Mouse (Mus musculus) midbrain, embryonic 16.5 days (tissue): ENCODE data around the gene Kcnj4. TPM values are rescaled to one million over a fixed set of nuclear protein-coding genes. Genes with fewer than 3 reads are reported as not detected.

Experiments used
- ATAC-seq: fragments of 200-750 bp; cut with Nextera tagmentation; 2 replicates; pipeline ENCODE4 v1.8.0; 2017; ENCODE audit warnings: moderate TSS enrichment
- H3K27ac ChIP-seq: fragments of 300-500 bp; sonication (generic); 2 replicates; pipeline ENCODE4 v1.5.1; 2014; ENCODE audit warnings: mild to moderate bottlenecking, low read length, mixed read lengths
- H3K27me3 ChIP-seq: fragments of 300-500 bp; sonication (generic); 2 replicates; pipeline ENCODE4 v1.6.1; 2014; ENCODE audit warnings: low read depth, low read length, mixed read lengths; ENCODE audit not compliant: control insufficient read depth, insufficient read depth
- H3K36me3 ChIP-seq: fragments of 300-500 bp; sonication (generic); 2 replicates; pipeline ENCODE4 v1.6.1; 2014; ENCODE audit warnings: mild to moderate bottlenecking, low read length, moderate library complexity, mixed read lengths; ENCODE audit not compliant: control insufficient read depth, insufficient read depth
- H3K4me1 ChIP-seq: fragments of 300-500 bp; sonication (generic); 2 replicates; pipeline ENCODE4 v1.6.1; 2014; ENCODE audit warnings: mild to moderate bottlenecking, low read length, mixed read lengths; ENCODE audit not compliant: control insufficient read depth, insufficient read depth
- H3K4me2 ChIP-seq: fragments of 300-500 bp; sonication (generic); 2 replicates; pipeline ENCODE4 v1.6.1; 2014; ENCODE audit warnings: mild to moderate bottlenecking, low read length, mixed read lengths
- H3K4me3 ChIP-seq: fragments of 300-500 bp; sonication (generic); 2 replicates; pipeline ENCODE4 v1.5.1; 2014; ENCODE audit warnings: low read depth, mild to moderate bottlenecking, low read length, moderate library complexity, mixed read lengths
- H3K9ac ChIP-seq: fragments of 300-500 bp; sonication (generic); 2 replicates; pipeline ENCODE4 v1.6.1; 2014; ENCODE audit warnings: low read depth, low read length, mixed read lengths
- H3K9me3 ChIP-seq: fragments of 300-500 bp; sonication (generic); replicated peaks from 2 replicates; pipeline ENCODE4 v1.6.1; 2014; ENCODE audit warnings: mild to moderate bottlenecking, low read length, mixed read lengths; ENCODE audit not compliant: control insufficient read depth, poor library complexity, severe bottlenecking
- WGBS: fragments of 180-500 bp; shearing (Covaris S2); extraction: QIAGEN DNeasy Blood & Tissue Kit; methylation state at CpG from one replicate; pipeline ENCODE4 v1.1.7; 2014; 5-methylcytosine and 5-hydroxymethylcytosine counted together
- polyA plus RNA-seq: library from polyadenylated mRNA; unstranded; fragments of >200 nt; fragmentation: Nextera tagmentation; extraction: Ambion mirVana; gene quantifications from 2 replicates; pipeline ENCODE4 v1.2.1, GENCODE M21; 2015

Kcnj4 gene
- polyA plus RNA-seq, 1 experiment from 2014 or later: not detected

DNA sequence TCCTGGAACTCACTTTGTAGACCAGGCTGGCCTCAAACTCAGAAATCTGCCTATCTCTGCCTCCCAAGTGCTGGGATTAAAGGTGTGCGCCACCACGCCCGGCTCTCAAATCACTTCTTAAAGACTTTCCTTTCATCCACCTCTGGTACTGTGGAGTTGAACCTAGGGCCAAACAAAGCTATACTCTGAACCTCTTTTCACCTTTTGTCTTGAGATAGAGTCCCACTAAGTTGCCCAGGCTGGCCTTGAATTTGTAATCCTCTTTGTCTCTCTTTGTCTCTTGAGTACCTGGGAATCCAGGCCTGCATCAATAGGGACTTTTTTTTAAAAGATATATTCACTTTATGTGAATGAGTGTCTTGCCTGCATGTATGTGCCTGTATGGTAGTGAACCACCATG lies 57.0 kb downstream of the Kcnj4 start:
- Histone ChIP-seq H3K27ac (no peak overlapping the region), H3K4me3 (no peak overlapping the region), H3K9me3 (no peaks in the 10 kb centered on the region), H3K36me3 (no peaks in the 10 kb centered on the region), H3K4me2 (no peak overlapping the region), H3K4me1 (no peaks in the 10 kb centered on the region; the same call in 1 of the 2 replicates), H3K9ac (no peak overlapping the region), H3K27me3 (no peaks in the 10 kb centered on the region)
- ATAC-seq: no peak
- 84% methylated on average over 3 of the region's 3 CpGs for WGBS

DNA sequence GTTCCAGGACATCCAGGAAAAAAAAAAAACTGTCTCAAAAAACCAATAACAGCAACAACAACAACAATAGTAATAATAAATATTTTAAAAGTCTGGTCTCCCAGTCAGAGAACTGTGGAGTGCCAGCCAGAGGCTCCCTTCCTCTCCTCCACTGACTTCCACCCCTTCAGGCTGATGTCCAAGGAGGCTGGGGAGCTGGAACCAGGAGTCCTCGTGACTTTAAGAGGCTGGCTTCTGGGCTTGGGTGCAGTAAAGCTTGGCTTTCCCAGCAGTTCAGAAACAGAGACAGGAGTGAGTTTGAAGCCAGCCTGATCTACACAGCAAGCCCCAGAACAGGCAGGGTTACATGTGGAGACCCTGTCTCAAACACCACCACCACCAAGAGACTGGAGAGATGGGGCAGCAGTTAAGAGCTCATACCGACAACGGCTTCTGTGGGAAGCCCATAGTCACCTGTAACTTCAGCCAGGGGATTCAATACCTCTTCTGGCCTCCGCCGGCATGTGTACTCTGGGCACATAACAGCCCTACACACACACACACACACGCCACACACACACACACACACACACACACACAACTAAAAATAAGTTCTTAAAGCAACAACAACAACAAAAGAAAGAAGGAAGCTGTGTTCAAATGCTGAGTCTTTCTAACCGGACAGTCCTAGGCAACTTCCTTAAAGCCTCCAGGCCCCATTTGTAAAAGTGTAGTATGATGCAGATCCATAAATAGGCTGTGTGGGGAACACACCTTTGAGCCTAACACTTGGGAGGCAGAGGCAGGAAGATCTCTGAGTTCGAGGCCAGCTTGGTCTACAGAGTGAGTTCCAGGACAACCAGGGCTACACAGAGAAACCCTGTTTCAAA lies 59.0 kb downstream of the Kcnj4 start:
- no peak overlapping the region for H3K4me3 ChIP-seq
- no peaks in the 10 kb centered on the region for H3K36me3 ChIP-seq
- no peaks in the 10 kb centered on the region for H3K9me3 ChIP-seq
- H3K27ac ChIP-seq: no peak overlapping the region
- H3K27me3 ChIP-seq: no peaks in the 10 kb centered on the region
- H3K4me2 ChIP-seq: no peak overlapping the region
- H3K4me1 ChIP-seq: peaks cover 8% of the 10 kb centered on the region; the same call in 1 of the 2 replicates
- ATAC-seq: no peak
- no peak overlapping the region for H3K9ac ChIP-seq
- 79% methylated on average over 8 of the region's 8 CpGs for WGBS

DNA sequence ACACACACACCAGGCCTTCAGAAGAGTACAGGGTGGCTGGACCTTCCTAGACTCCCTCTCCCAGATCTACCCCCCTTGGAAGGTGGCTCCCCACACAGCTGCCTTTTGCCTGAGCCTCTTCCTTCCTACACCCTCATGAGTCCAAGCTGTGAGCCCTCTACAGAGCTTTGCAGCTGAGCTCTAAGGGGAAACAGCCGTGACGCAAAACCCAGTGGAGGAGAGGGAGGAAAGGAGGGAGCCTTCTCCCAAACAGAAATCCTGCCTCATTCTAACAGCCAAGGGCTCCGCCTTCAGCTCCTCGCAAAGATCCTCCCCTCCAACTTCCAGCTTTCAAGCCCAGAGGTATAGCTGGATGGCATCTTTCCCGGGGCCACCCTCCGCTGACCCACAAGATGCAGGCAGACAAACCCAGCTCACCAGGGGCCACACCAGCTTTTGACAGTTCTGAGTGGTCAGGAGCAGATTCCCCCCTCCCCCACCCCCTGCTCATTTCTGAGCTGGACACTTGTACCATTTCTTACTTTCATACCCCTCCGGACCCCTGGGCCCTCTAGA lies 61.1 kb downstream of the Kcnj4 start:
- WGBS: 51% methylated on average over 7 of the region's 7 CpGs
- no peak for ATAC-seq

DNA sequence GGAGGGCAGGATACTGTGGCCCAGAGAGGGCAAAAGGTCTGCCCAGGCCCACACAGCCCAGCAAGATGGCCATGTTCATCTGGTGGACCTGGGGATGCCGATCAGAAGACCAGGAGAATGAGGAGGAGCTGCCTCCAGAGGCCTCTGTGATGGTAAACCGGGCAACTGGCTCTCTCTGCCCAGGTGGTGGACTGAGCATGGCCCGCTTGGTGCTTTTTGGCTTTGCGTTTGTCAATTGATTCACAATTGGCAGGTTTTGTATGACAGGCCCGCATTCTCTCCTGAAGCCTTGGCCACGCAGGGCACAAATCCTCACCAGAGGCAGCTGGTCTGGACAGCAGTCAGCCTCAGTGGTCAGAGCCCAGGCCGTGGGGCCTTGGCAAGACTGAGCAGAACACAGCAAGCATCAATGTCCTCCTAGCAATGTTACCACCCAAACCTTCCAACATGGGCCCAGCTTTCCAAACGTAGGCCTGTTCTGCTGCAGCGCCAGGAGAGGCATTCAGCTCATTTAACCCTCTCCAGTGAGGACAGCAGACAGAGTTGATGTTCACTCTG lies 62.0 kb downstream of the Kcnj4 start:
- no peak for ATAC-seq
- peaks cover 35% of the 10 kb centered on the region for H3K4me1 ChIP-seq
- H3K27ac ChIP-seq: no peak overlapping the region
- H3K9ac ChIP-seq: peak overlapping the region; percentile 46; the same call in 1 of the 2 replicates
- no peak overlapping the region; the same call in 1 of the 2 replicates for H3K4me2 ChIP-seq
- no peak overlapping the region for H3K4me3 ChIP-seq
- WGBS: 78% methylated on average over 9 of the region's 9 CpGs
- no peaks in the 10 kb centered on the region for H3K27me3 ChIP-seq
- H3K36me3 ChIP-seq: no peaks in the 10 kb centered on the region
- H3K9me3 ChIP-seq: no peaks in the 10 kb centered on the region

More for the DNA sequence above, 61.1 kb downstream of the Kcnj4 start:
- Histone ChIP-seq H3K36me3 (no peaks in the 10 kb centered on the region), H3K9ac (no peak overlapping the region), H3K27ac (no peak overlapping the region), H3K4me1 (peaks cover 26% of the 10 kb centered on the region), H3K9me3 (no peaks in the 10 kb centered on the region), H3K27me3 (no peaks in the 10 kb centered on the region), H3K4me3 (no peak overlapping the region), H3K4me2 (no peak overlapping the region)

DNA sequence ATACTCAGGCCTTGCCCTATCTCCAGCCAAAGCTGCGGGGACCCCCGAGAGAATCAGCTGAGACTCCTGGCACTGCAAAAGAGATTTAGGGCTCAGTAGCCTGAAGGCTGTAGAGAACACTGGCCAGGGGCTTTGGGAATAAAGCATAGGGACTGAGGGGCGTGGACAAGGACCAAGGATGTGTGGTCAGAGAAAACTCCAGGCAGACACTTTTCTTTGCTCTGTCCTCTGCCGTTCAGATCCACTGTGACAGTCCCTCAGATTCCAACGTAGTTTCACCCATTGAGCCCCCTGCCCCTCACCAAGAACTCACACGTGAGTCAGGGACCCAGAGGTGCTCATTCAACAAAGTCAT lies 62.8 kb downstream of the Kcnj4 start:
- ATAC-seq: peak; percentile 47
- Histone ChIP-seq H3K4me1 (peaks cover 43% of the 10 kb centered on the region), H3K4me3 (peak overlapping the region; percentile 66), H3K36me3 (0 out of 2 replicates have a peak, but pooled peaks cover 3% of the 10 kb centered on the region), H3K9ac (peak overlapping the region; percentile 97), H3K27ac (peak overlapping the region; percentile 97), H3K27me3 (no peaks in the 10 kb centered on the region), H3K9me3 (no peaks in the 10 kb centered on the region), H3K4me2 (peak overlapping the region; percentile 71)
- 0% methylated on average over 6 of the region's 6 CpGs for WGBS

- H3K9me3 ChIP-seq: no peaks in the 10 kb centered on the region
- peaks cover 49% of the 10 kb centered on the region for H3K4me1 ChIP-seq
- peak overlapping the region; percentile 66 for H3K4me3 ChIP-seq
- 0 out of 2 replicates have a peak, but pooled peaks cover 3% of the 10 kb centered on the region for H3K36me3 ChIP-seq
- H3K9ac ChIP-seq: peak overlapping the region; percentile 97
- peak overlapping the region; percentile 97 for H3K27ac ChIP-seq
- ATAC-seq: peak; percentile 67
- WGBS: under 1% methylated on average over 50 of the region's 107 CpGs
- H3K4me2 ChIP-seq: peak overlapping the region; percentile 99
- H3K27me3 ChIP-seq: no peaks in the 10 kb centered on the region
Measured at GRCm38 (mm10) chr15:79441331-79442256, 63.4 kb downstream of the Kcnj4 start.

DNA sequence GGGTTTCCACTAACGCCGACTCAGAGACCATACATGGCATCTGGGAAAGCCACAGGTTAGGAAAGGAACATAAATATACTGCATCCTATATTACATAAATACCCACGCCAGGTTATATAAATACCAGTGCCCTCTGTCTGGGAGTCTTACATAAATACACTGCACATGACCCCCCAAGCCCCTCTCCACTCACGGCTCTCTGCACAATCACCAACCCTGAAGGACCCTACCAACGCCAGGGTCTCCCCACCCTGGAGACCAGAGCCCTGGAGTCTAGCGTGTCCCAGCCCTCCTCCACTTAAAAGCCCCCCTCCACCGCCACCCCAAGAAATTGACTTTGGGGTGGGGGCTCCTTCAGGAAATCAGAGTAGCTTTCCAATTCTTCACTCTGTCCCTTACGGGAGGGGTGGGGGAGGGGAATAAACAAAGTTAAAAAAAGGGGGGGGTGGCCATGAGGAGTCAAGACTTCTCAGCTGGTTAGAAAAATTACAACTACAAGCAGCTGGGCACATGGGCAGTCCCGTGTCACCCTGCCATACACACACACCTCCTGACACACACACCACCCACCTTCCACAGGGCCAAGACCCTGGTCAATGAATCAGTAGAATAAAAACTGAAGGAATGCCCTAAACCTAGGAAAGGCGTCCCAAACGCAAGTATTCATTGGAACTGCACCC lies 64.2 kb downstream of the Kcnj4 start:
- Histone ChIP-seq H3K9ac (peak overlapping the region; percentile 97), H3K4me2 (peak overlapping the region; percentile 99), H3K4me3 (peak overlapping the region; percentile 66), H3K9me3 (no peaks in the 10 kb centered on the region), H3K27me3 (no peaks in the 10 kb centered on the region), H3K27ac (peak overlapping the region; percentile 97), H3K4me1 (peaks cover 57% of the 10 kb centered on the region), H3K36me3 (peaks cover 4% of the 10 kb centered on the region; the same call in 1 of the 2 replicates)
- 13% methylated on average over 11 of the region's 11 CpGs for WGBS
- peak; percentile 20; the same call in 1 of the 2 replicates for ATAC-seq

GRCm38 (mm10) chr15:79440223-79440622 lies 64.8 kb downstream of the Kcnj4 start:
- H3K9ac ChIP-seq: peak overlapping the region; percentile 97
- H3K27me3 ChIP-seq: no peaks in the 10 kb centered on the region
- WGBS: 55% methylated on average over 4 of the region's 4 CpGs
- no peaks in the 10 kb centered on the region for H3K9me3 ChIP-seq
- H3K27ac ChIP-seq: no peak overlapping the region; the same call in 1 of the 2 replicates
- peak overlapping the region; percentile 99 for H3K4me2 ChIP-seq
- H3K4me1 ChIP-seq: peaks cover 62% of the 10 kb centered on the region
- H3K4me3 ChIP-seq: peak overlapping the region; percentile 66
- H3K36me3 ChIP-seq: peaks cover 10% of the 10 kb centered on the region; the same call in 1 of the 2 replicates
- ATAC-seq: no peak
